Mouse (Mus musculus) neural tube, embryonic 12.5 days (tissue): ENCODE measurements around the gene Rps10. TPM values are rescaled to one million over a fixed set of nuclear protein-coding genes. Genes with fewer than 3 reads are reported as not detected.

Experiments
- ATAC-seq: fragments of 200-750 bp; cut with Nextera tagmentation; 2 replicates; pipeline ENCODE4 v1.8.0; 2017; ENCODE audit warnings: low read depth, mild to moderate bottlenecking, moderate TSS enrichment, moderate library complexity; ENCODE audit not compliant: low FRiP score
- H3K27ac ChIP-seq: fragments of 300-500 bp; sonication (generic); 2 replicates; pipeline ENCODE4 v1.5.1; 2016
- H3K27me3 ChIP-seq: fragments of 300-500 bp; sonication (generic); replicated peaks from 2 replicates; pipeline ENCODE4 v1.6.1; 2016; ENCODE audit warnings: mild to moderate bottlenecking
- H3K36me3 ChIP-seq: fragments of 300-500 bp; sonication (generic); 2 replicates; pipeline ENCODE4 v1.6.1; 2016; ENCODE audit warnings: mild to moderate bottlenecking
- H3K4me1 ChIP-seq: fragments of 300-500 bp; sonication (generic); 2 replicates; pipeline ENCODE4 v1.6.1; 2016
- H3K4me2 ChIP-seq: fragments of 300-500 bp; sonication (generic); replicated peaks from 2 replicates; pipeline ENCODE4 v1.6.1; 2016; ENCODE audit warnings: mild to moderate bottlenecking
- H3K4me3 ChIP-seq: fragments of 300-500 bp; sonication (generic); 2 replicates; pipeline ENCODE4 v1.5.1; 2016
- H3K9ac ChIP-seq: fragments of 300-500 bp; sonication (generic); 2 replicates; pipeline ENCODE4 v1.6.1; 2016; ENCODE audit warnings: mild to moderate bottlenecking
- H3K9me3 ChIP-seq: fragments of 300-500 bp; sonication (generic); 2 replicates; pipeline ENCODE4 v1.6.1; 2016; ENCODE audit warnings: mild to moderate bottlenecking
- WGBS: fragments of 180-500 bp; shearing (Covaris S2); methylation state at CpG from one replicate; pipeline ENCODE4 v1.1.7; 2016; 5-methylcytosine and 5-hydroxymethylcytosine counted together
- polyA plus RNA-seq: library from polyadenylated mRNA; unstranded; fragments of >200 nt; fragmentation: Nextera tagmentation; extraction: Ambion mirVana; gene quantifications from 2 replicates; pipeline ENCODE4 v1.2.1, GENCODE M21; 2016

Gene Rps10
- polyA plus RNA-seq, 1 experiment from 2014 or later: 639 TPM

GRCm38 (mm10) chr17:27603522-27604234 lies 32.8 kb downstream of the Rps10 start:
- Histone ChIP-seq H3K36me3 (0 out of 2 replicates have a peak, but pooled peaks cover 6% of the 10 kb centered on the region), H3K4me2 (no peak overlapping the region), H3K9me3 (no peaks in the 10 kb centered on the region), H3K27me3 (no peaks in the 10 kb centered on the region), H3K27ac (no peak overlapping the region), H3K4me1 (peaks cover 29% of the 10 kb centered on the region), H3K9ac (no peak overlapping the region), H3K4me3 (no peak overlapping the region)
- WGBS: 83% methylated on average over 21 of the region's 21 CpGs
- no peak for ATAC-seq

GRCm38 (mm10) chr17:27603036-27603435 lies 33.4 kb downstream of the Rps10 start:
- ATAC-seq: no peak
- Histone ChIP-seq H3K4me3 (no peak overlapping the region), H3K27me3 (no peaks in the 10 kb centered on the region), H3K9ac (no peak overlapping the region), H3K36me3 (0 out of 2 replicates have a peak, but pooled peaks cover 2% of the 10 kb centered on the region), H3K4me2 (no peak overlapping the region), H3K9me3 (no peaks in the 10 kb centered on the region), H3K4me1 (peaks cover 29% of the 10 kb centered on the region), H3K27ac (no peak overlapping the region)
- 86% methylated on average over 2 of the region's 2 CpGs for WGBS

GRCm38 (mm10) chr17:27600869-27601268 lies 35.6 kb downstream of the Rps10 start:
- Histone ChIP-seq H3K27me3 (no peaks in the 10 kb centered on the region), H3K36me3 (peaks cover 7% of the 10 kb centered on the region), H3K9ac (no peak overlapping the region), H3K4me1 (peaks cover 29% of the 10 kb centered on the region), H3K4me3 (no peak overlapping the region), H3K27ac (no peak overlapping the region), H3K4me2 (no peak overlapping the region), H3K9me3 (no peaks in the 10 kb centered on the region)
- 71% methylated on average over 5 of the region's 5 CpGs for WGBS
- no peak for ATAC-seq

- Histone ChIP-seq H3K27ac (no peak overlapping the region), H3K9me3 (no peaks in the 10 kb centered on the region), H3K27me3 (no peaks in the 10 kb centered on the region), H3K4me2 (no peak overlapping the region), H3K36me3 (peaks cover 13% of the 10 kb centered on the region), H3K4me1 (peaks cover 29% of the 10 kb centered on the region), H3K9ac (no peak overlapping the region), H3K4me3 (no peak overlapping the region)
- ATAC-seq: no peak
- WGBS: 92% methylated on average over 3 of the region's 3 CpGs
These were observed 36.2 kb downstream of the Rps10 start for GRCm38 (mm10) chr17:27600286-27600685.

GRCm38 (mm10) chr17:27596376-27597190 lies 39.9 kb downstream of the Rps10 start:
- no peaks in the 10 kb centered on the region for H3K27me3 ChIP-seq
- ATAC-seq: no peak
- peaks cover 8% of the 10 kb centered on the region for H3K4me1 ChIP-seq
- H3K4me2 ChIP-seq: no peak overlapping the region
- H3K4me3 ChIP-seq: no peak overlapping the region
- 87% methylated on average over 21 of the region's 21 CpGs for WGBS
- no peaks in the 10 kb centered on the region for H3K9me3 ChIP-seq
- H3K9ac ChIP-seq: no peak overlapping the region
- peaks cover 45% of the 10 kb centered on the region for H3K36me3 ChIP-seq
- H3K27ac ChIP-seq: no peak overlapping the region

GRCm38 (mm10) chr17:27595659-27596375 lies 40.7 kb downstream of the Rps10 start:
- no peak for ATAC-seq
- peaks cover under 1% of the 10 kb centered on the region for H3K4me1 ChIP-seq
- H3K36me3 ChIP-seq: peaks cover 50% of the 10 kb centered on the region

GRCm38 (mm10) chr17:27592565-27592910 lies 43.9 kb downstream of the Rps10 start:
- no peaks in the 10 kb centered on the region for H3K27me3 ChIP-seq
- no peaks in the 10 kb centered on the region for H3K4me1 ChIP-seq
- no peak for ATAC-seq
- 99% methylated on average over 7 of the region's 7 CpGs for WGBS
- no peak overlapping the region for H3K4me3 ChIP-seq
- H3K4me2 ChIP-seq: no peak overlapping the region
- no peak overlapping the region for H3K27ac ChIP-seq
- H3K9ac ChIP-seq: no peak overlapping the region
- H3K9me3 ChIP-seq: no peaks in the 10 kb centered on the region
- peaks cover 75% of the 10 kb centered on the region for H3K36me3 ChIP-seq

More at GRCm38 (mm10) chr17:27595659-27596375, 40.7 kb downstream of the Rps10 start:
- Histone ChIP-seq H3K4me2 (no peak overlapping the region), H3K27me3 (no peaks in the 10 kb centered on the region), H3K27ac (no peak overlapping the region), H3K9me3 (no peaks in the 10 kb centered on the region), H3K4me3 (no peak overlapping the region), H3K9ac (no peak overlapping the region)
- 95% methylated on average over 15 of the region's 15 CpGs for WGBS

GRCm38 (mm10) chr17:27591826-27592564 lies 44.5 kb downstream of the Rps10 start:
- no peak for ATAC-seq
- H3K27ac ChIP-seq: no peak overlapping the region
- H3K4me3 ChIP-seq: no peak overlapping the region
- H3K4me1 ChIP-seq: no peaks in the 10 kb centered on the region
- H3K27me3 ChIP-seq: no peaks in the 10 kb centered on the region
- 91% methylated on average over 12 of the region's 12 CpGs for WGBS
- no peak overlapping the region for H3K9ac ChIP-seq
- no peak overlapping the region for H3K4me2 ChIP-seq
- peaks cover 75% of the 10 kb centered on the region for H3K36me3 ChIP-seq
- no peaks in the 10 kb centered on the region for H3K9me3 ChIP-seq

GRCm38 (mm10) chr17:27588231-27588630 lies 48.2 kb downstream of the Rps10 start:
- H3K27ac ChIP-seq: no peak overlapping the region
- H3K36me3 ChIP-seq: peaks cover 65% of the 10 kb centered on the region
- no peak overlapping the region for H3K4me2 ChIP-seq
- H3K9me3 ChIP-seq: no peaks in the 10 kb centered on the region
- no peak overlapping the region for H3K4me3 ChIP-seq
- H3K9ac ChIP-seq: 0 out of 2 replicates have a peak overlapping the region, but pooled peaks have one; percentile 35
- H3K4me1 ChIP-seq: no peaks in the 10 kb centered on the region
- WGBS: 84% methylated on average over 8 of the region's 8 CpGs
- H3K27me3 ChIP-seq: no peaks in the 10 kb centered on the region
- no peak for ATAC-seq

GRCm38 (mm10) chr17:27587252-27587651 lies 49.2 kb downstream of the Rps10 start:
- no peaks in the 10 kb centered on the region for H3K4me1 ChIP-seq
- ATAC-seq: no peak
- WGBS: 81% methylated on average over 12 of the region's 12 CpGs
- peaks cover 65% of the 10 kb centered on the region for H3K36me3 ChIP-seq
- no peak overlapping the region for H3K27ac ChIP-seq
- no peak overlapping the region for H3K4me2 ChIP-seq
- no peak overlapping the region for H3K4me3 ChIP-seq
- no peaks in the 10 kb centered on the region for H3K9me3 ChIP-seq
- H3K27me3 ChIP-seq: no peaks in the 10 kb centered on the region
- H3K9ac ChIP-seq: no peak overlapping the region

- Histone ChIP-seq H3K4me2 (no peak overlapping the region), H3K9ac (no peak overlapping the region), H3K4me3 (no peak overlapping the region), H3K36me3 (peaks cover 65% of the 10 kb centered on the region), H3K27me3 (no peaks in the 10 kb centered on the region), H3K9me3 (no peaks in the 10 kb centered on the region), H3K4me1 (no peaks in the 10 kb centered on the region), H3K27ac (no peak overlapping the region)
- WGBS: 80% methylated on average over 9 of the region's 9 CpGs
- ATAC-seq: no peak
These were observed 49.8 kb downstream of the Rps10 start for GRCm38 (mm10) chr17:27586661-27587060.
